Mouse (Mus musculus) skeletal muscle tissue, adult 2 months (tissue): Measurements from ENCODE around the gene Ifnz.
"Not testable (repeated sequence)": the region's sequence is repeated elsewhere in the genome, so short reads cannot be mapped to it uniquely, and the experiment has no call there.

Source experiments
- DNase-seq: peaks from one replicate; pipeline ENCODE4 v3.0.0-alpha.2; 2012; ENCODE audit warnings: low read depth, low spot score

Ifnz gene

DNA sequence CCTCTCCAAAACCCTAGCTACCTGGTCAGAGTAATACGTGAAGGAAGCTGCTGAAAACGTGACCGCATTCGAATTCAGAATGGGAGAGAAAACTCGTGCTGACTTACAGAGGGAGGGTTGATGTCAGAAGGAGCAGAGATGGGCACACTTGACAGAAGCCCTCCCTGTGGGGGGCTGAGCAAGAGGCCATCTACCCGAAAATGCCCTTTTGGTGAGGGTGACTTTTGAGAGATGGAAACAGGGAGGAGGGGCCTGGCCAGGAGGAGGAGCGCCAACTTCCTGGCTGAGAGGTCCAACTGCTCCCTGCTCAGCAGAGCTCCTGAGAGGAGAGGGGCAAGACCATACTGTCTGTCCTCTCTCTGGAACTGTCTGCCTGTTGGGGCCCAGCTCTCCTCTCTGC, at the start of gene Ifnz:
Ifnz (plus strand) TSS at position 301 of the 400 bp plus-strand sequence.
- DNase-seq, result not testable (repeated sequence)

GRCm38 (mm10) chr4:88738480-88738879, 43.5 kb upstream of the Ifnz start:
- peak; percentile 52 for DNase-seq

DNA sequence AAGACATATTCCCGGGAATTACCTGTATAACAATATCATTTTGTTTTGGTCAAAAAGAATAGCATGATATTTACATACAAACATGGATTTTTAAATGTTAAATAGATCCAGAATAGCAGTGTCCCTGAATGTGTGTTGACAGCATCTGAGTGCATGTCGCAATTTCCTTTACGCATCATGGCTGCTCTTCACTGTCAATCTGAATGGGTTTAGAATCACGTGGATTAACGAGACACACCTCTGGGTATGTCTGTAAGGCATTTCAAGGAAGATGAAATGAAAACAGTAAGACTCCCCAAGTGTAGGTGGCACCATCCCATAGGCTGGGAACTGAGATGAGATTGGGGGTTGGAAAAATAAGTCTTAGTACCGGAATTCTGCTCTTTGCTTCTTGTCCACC, 42.9 kb upstream of the Ifnz start:
- DNase-seq, result no peak

DNA sequence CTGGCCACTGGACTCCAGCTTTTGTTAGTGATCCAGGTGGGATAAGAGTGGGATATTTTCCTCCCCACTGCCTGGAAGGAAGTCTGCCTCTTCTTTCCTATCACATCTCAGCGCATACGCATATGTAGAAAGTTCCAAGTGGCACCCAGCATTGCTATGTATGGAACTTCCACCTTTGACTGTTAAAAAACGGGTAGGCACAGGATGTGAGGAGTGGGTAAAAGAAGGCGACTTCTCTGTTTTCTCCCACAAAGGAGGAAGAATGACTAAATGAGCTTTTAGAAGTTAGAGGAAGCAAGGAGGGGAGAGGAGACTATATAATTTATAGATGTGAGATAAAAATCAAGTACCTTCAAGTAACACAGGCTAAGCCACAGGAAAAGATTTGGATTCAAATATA, 40.5 kb upstream of the Ifnz start:
- no peak for DNase-seq

GRCm38 (mm10) chr4:88742771-88743371, 39.1 kb upstream of the Ifnz start:
- no peak for DNase-seq

DNA sequence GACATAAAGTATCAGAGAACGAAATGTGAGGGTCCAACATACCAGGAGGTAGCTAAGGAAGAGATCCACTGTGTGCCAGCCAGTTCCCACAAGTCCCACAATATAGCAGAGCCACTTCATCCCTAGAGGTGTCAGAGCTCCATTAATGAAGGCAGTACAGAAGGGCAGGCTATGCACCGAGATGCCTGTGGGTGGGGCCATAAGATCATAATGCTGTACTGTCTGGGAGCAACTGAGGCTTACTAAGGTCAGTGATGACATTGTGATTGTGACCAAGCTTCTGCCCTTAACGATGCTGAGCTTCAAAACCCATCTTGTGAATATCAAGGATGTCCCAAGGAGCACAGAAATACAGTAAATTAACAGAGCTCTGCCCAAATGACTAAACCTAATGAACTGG, 37.7 kb upstream of the Ifnz start:
- no peak for DNase-seq

- no peak for DNase-seq
These were observed 32.0 kb upstream of the Ifnz start for GRCm38 (mm10) chr4:88749926-88750325.

GRCm38 (mm10) chr4:88754818-88755340, 27.1 kb upstream of the Ifnz start, which contains the start of gene Gm13271:
Gene Gm13271 (plus strand): TSS chr4:88754868.
- DNase-seq, result not testable (repeated sequence)

DNA sequence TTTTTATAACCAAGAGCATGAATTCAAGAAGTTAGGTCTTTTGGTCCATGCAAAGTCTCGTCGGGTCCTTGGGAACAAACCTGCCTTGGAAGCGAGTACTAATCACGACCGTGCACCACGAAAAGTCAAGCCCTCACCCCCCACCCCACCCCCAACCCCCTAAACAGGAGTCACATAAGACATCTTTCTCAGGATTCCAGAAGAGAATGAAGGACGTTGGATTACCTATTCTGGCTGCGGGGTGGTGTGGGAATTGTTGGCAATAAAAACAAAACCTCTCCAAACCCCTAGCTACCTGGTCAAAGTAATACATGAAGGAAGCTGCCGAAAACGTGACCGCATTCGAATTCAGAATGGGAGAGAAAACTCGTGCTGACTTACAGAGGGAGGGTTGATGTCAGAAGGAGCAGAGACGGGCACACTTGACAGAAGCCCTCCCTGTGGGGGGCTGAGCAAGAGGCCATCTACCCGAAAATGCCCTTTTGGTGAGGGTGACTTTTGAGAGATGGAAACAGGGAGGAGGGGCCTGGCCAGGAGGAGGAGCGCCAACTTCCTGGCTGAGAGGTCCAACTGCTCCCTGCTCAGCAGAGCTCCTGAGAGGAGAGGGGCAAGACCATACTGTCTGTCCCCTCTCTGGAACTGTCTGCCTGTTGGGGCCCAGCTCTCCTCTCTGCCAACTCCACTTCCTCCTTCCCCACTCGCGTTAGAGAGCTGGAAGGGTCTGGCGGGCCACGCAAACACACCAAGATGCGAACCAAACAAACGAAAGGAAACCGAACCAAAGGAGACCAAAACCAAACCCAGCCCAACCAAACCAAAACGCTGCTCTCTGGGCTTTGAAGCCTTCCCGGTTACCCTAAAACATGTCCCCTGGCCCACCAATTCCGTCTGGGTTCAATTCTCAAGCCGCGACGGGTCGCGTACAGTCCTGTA, 25.1 kb upstream of the Ifnz start:
- DNase-seq, result peak; percentile 7

DNA sequence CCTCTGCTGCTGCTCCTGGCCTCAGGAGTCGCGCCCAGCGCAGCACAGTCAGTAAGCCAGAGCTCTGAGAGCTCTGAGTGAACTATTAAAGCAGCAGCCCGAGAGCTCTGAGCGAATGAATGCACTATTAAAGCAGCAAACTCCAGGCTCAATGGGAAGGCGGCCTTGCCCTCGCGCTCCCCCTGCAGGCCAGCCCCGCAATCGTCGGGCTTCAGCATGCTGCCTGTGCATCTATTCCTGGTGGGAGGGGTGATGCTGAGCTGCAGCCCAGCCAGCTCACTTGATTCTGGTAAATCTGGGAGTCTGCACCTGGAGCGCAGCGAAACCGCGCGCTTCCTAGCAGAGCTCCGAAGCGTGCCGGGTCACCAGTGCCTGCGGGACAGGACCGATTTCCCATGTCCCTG, 24.3 kb upstream of the Ifnz start:
- DNase-seq, result peak; percentile 88

DNA sequence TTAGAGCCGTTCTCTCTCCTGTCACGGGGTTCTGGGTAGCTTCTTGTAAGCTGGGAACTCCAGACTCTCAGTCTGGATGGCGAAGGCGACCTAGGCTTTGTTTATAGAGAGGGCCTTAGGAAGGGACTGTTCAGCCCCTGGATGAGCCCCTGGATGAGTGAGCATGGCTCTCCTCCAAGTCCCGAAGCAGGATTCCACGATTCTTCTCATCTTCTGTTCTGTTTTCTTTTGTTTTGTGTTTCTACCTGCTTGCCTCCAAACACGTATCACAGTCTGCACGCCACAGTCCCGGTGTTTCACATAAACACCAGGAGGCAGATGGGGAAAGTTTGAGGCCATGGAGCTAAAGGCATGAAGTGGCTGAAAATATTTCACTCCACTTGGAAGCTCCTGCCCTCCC, 23.2 kb upstream of the Ifnz start:
- DNase-seq, result not testable (repeated sequence)

GRCm38 (mm10) chr4:88759610-88760268, 22.2 kb upstream of the Ifnz start, which contains the start of gene Gm13283:
Gene Gm13283 (plus strand): TSS chr4:88760119.
- DNase-seq, result not testable (repeated sequence)

GRCm38 (mm10) chr4:88760431-88760830, 21.5 kb upstream of the Ifnz start:
- DNase-seq, result peak; percentile 90

- not testable (repeated sequence) for DNase-seq
These were observed 20.2 kb upstream of the Ifnz start for GRCm38 (mm10) chr4:88761776-88762175.

DNA sequence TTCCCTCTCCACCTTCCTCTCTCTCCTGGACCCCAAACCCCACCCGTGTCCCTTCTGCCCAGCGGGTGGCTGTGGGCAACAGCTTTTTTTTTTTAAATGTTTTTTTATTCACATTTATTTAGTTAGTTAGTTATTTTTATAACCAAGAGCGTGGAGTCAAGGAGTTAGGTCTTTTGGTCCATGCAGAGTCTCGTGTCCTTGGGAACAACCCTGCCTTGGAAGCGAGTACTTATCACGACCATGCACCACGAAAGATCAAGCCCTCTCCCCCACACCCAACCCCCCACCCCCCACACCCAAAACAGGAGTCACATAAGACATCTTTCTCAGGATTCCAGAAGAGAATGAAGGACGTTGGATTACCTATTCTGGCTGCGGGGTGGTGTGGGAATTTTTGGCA, 19.6 kb upstream of the Ifnz start:
- not testable (repeated sequence) for DNase-seq

GRCm38 (mm10) chr4:88763384-88764018, 18.4 kb upstream of the Ifnz start:
- peak; percentile 86 for DNase-seq

DNA sequence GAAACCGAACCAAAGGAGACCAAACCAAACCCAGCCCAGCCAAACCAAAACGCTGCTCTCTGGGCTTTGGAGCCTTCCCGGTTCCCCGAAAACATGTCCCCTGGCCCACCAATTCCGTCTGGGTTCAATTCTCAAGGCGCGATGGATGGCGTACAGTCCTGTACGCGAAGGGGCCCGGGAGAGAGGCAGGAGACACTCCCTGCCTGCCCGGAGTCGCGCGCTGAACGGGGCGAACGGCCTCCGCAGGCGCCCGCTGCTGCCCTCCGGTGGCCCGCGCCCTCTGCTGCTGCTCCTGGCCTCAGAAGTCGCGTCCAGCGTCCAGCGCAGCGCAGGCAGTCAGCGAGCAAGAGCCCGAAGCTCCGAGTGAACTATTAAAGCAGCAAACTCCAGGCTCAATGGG, 8.4 kb upstream of the Ifnz start, which contains the start of gene Gm13290:
Gm13290 (plus strand) TSS at position 301 of the 400 bp plus-strand sequence.
- not testable (repeated sequence) for DNase-seq

DNA sequence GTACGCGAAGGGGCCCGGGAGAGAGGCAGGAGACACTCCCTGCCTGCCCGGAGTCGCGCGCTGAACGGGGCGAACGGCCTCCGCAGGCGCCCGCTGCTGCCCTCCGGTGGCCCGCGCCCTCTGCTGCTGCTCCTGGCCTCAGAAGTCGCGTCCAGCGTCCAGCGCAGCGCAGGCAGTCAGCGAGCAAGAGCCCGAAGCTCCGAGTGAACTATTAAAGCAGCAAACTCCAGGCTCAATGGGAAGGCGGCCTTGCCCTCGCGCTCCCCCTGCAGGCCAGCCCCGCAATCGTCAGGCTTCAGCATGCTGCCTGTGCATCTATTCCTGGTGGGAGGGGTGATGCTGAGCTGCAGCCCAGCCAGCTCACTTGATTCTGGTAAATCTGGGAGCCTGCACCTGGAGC, 5.3 kb upstream of the Ifnz start, which contains the start of gene Gm13289:
Gm13289 (plus strand) TSS at position 301 of the 400 bp plus-strand sequence.
- DNase-seq, result not testable (repeated sequence)

DNA sequence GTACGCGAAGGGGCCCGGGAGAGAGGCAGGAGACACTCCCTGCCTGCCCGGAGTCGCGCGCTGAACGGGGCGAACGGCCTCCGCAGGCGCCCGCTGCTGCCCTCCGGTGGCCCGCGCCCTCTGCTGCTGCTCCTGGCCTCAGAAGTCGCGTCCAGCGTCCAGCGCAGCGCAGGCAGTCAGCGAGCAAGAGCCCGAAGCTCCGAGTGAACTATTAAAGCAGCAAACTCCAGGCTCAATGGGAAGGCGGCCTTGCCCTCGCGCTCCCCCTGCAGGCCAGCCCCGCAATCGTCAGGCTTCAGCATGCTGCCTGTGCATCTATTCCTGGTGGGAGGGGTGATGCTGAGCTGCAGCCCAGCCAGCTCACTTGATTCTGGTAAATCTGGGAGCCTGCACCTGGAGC, 2.4 kb upstream of the Ifnz start, which contains the start of gene Gm13272:
Gm13272 (plus strand) TSS at position 301 of the 400 bp plus-strand sequence.
- not testable (repeated sequence) for DNase-seq

GRCm38 (mm10) chr4:88780320-88780719, 1.6 kb upstream of the Ifnz start:
- DNase-seq, result not testable (repeated sequence)

DNA sequence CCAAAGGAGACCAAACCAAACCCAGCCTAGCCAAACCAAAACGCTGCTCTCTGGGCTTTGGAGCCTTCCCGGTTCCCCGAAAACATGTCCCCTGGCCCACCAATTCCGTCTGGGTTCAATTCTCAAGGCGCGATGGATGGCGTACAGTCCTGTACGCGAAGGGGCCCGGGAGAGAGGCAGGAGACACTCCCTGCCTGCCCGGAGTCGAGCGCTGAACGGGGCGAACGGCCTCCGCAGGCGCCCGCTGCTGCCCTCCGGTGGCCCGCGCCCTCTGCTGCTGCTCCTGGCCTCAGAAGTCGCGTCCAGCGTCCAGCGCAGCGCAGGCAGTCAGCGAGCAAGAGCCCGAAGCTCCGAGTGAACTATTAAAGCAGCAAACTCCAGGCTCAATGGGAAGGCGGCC, 404 bp downstream of the Ifnz start:
- not testable (repeated sequence) for DNase-seq
